Mouse (Mus musculus): Measurements from ENCODE around the gene Tmem95. TPM values are rescaled to one million over a fixed set of nuclear protein-coding genes. Genes with fewer than 3 reads are reported as not detected.

The Tmem95 gene
- polyA plus RNA-seq, 1 experiment, result not detected

DNA sequence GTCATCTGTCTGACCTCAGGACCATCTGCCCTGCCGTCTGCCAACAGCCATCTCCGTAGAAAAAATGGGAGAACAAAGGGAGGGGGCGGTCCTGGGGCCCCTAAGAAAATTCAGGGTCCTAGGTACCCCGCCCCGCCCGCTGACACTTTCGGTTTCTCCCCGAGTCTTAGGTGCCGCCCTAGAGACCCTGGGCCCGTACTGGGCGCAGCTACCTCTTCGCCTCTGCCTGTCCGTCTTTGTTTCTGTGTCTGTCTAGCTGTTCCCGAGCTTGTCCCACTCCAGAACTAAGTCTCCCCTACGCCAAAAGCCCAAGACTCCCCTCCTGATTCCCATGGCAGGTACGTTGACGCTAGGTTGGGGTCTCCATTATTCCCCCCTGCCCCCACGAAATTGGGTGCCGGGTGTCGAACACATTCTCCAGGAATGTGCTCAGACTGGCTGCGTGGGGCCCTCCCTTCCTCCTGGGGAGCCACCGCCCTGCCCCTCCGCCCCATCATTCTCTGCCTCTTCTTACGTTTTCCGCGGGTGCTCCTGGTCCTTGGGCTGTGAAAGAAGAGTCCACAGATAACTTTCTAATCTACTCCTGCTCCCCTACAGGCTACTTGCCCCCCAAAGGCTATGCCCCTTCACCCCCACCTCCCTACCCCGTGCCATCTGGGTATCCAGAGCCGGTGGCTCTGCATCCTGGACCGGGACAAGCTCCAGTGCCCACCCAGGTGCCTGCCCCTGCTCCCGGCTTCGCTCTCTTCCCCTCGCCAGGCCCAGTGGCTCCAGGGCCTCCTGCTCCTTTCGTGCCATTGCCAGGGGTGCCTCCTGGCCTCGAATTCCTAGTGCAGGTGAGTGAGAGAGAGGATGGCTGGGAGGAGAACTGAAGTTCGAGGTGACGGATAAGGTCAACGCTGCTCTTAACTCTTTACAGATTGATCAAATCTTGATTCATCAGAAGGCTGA is 30.8 kb downstream of the Tmem95 start:
- H3K4me1 ChIP-seq (ENCODE audit: control insufficient read depth, insufficient read depth, low read length), result peaks cover 14% of the 10 kb centered on the region
- 0 out of 2 replicates have a peak, but pooled peaks have one; percentile 9 for TF ChIP-seq POLR2A (IDR thresholded peaks at IDR 0.05; ENCODE audit: insufficient read depth, low read depth, low read length)
- no peak for TF ChIP-seq CTCF (IDR thresholded peaks at IDR 0.05; ENCODE audit: insufficient read depth, low read depth, low read length)
- no peak overlapping the region; the same call in 1 of the 2 replicates for H3K27ac ChIP-seq (ENCODE audit: insufficient read depth, low read depth, low read length)
- H3K4me3 ChIP-seq (ENCODE audit: insufficient read depth, low read depth, low read length), result peak overlapping the region; percentile 71
- 17% methylated on average over 37 of the region's 37 CpGs for WGBS

DNA sequence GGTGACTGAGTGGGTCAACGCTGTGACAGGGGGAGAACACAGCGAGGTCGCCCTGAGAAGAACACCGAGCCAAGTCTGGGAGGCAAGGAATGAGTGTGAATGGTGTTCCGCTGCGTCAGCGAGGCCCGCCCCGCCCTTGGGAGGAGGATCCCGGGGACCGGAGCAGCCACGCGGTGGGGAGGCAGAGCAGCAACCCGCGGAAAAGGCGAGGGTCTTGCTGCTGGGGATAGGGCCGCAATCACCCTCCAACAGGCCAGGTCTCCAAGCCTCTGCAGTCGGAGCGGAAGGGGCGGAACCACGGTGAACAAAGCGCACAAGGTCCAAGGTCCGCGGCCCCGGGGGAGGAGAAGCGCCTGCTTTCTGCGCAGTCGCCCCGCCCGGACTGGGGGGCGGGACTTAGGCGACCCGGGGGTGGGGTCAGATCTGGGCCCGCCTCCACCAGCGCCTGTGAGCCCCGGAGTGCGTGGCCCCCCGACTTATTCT is 31.6 kb downstream of the Tmem95 start, which contains the start of gene Plscr3:
Gene Plscr3, plus strand, starts transcription at position 179 of the 483 bp plus-strand sequence.
- H3K27ac ChIP-seq (ENCODE audit: insufficient read depth, low read depth, low read length), result peak within 1 kb of the TSS; percentile 66
- H3K4me3 ChIP-seq (ENCODE audit: insufficient read depth, low read depth, low read length), result peak within 1 kb of the TSS; percentile 71
- H3K4me1 ChIP-seq (ENCODE audit: control insufficient read depth, insufficient read depth, low read length), result peaks cover 14% of the 10 kb centered on the region
- TF ChIP-seq CTCF (IDR thresholded peaks at IDR 0.05; ENCODE audit: insufficient read depth, low read depth, low read length) (no peak), POLR2A (IDR thresholded peaks at IDR 0.05; ENCODE audit: insufficient read depth, low read depth, low read length) (peak; percentile 67)
- 1% methylated on average over 37 of the region's 38 CpGs for WGBS

DNA sequence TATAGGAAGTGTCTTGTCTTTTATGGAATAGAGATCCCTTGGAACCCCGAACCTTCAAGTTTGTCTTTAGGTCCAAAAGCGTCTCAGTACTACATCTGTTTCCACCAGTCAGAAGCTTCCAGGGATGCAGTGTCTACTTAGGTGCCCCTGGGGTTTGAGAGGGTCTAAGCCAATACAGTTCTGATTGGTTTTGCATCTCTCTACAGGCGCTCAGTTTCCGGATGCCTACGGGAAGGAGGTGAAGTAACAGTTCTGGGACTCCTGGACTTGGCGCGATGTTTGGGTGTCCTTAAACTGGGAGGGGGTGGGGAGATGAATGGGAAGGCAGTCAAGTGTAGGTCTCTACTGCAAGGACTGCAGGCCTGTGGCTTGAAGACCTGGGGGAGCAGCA is 39.1 kb downstream of the Tmem95 start:
- WGBS, result 0% methylated on average over 7 of the region's 7 CpGs
- Histone ChIP-seq H3K27ac (ENCODE audit: insufficient read depth, low read depth, low read length) (peak overlapping the region; percentile 84), H3K4me3 (ENCODE audit: insufficient read depth, low read depth, low read length) (peak overlapping the region; percentile 78), H3K4me1 (ENCODE audit: control insufficient read depth, insufficient read depth, low read length) (peaks cover 25% of the 10 kb centered on the region)
- TF ChIP-seq CTCF (IDR thresholded peaks at IDR 0.05; ENCODE audit: insufficient read depth, low read depth, low read length) (no peak), POLR2A (IDR thresholded peaks at IDR 0.05; ENCODE audit: insufficient read depth, low read depth, low read length) (no peak)

DNA sequence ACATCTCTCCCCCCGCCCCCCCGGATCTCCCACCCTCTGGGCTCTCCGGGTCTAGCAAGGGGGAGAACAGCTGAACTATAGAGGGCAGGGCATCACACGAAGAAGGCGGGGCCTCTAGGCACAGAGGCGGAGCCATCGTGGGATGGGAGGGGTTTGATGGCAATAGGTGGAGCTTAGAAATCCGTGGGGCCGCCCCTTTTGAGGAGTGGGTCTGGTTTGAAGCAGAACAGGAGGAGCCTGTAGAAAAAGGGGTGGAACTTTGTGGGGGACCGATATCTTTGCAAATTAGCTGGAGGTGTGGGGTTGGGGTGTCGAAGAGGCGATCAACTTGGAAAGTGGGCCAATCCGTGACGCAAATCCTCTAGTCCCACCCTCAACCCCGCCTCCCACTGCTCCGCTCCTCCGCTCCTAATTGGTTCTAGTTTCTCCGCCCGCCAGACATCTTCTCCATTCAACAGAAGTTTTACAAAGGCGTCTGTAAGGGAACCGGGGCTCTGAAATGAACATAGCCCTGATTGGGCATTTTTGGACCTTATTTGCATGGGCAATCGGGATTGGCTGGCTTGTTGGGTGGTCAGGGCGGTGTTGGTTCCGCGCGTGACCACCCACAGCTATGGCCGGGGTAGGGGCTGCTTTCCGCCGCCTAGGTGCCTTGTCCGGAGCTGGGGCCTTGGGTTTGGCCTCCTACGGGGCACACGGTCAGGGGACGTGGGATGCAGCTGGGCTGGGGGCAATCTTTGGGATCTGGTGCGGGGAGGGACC is 39.7 kb downstream of the Tmem95 start, which contains the start of gene Tmem256:
Gene Tmem256, plus strand, starts transcription at position 563 of the 762 bp plus-strand sequence.
- TF ChIP-seq POLR2A (IDR thresholded peaks at IDR 0.05; ENCODE audit: insufficient read depth, low read depth, low read length) (peak; percentile 87), CTCF (IDR thresholded peaks at IDR 0.05; ENCODE audit: insufficient read depth, low read depth, low read length) (no peak)
- under 1% methylated on average over 34 of the region's 34 CpGs for WGBS
- Histone ChIP-seq H3K4me1 (ENCODE audit: control insufficient read depth, insufficient read depth, low read length) (peaks cover 28% of the 10 kb centered on the region), H3K27ac (ENCODE audit: insufficient read depth, low read depth, low read length) (peak within 1 kb of the TSS; percentile 84), H3K4me3 (ENCODE audit: insufficient read depth, low read depth, low read length) (peak within 1 kb of the TSS; percentile 89)

DNA sequence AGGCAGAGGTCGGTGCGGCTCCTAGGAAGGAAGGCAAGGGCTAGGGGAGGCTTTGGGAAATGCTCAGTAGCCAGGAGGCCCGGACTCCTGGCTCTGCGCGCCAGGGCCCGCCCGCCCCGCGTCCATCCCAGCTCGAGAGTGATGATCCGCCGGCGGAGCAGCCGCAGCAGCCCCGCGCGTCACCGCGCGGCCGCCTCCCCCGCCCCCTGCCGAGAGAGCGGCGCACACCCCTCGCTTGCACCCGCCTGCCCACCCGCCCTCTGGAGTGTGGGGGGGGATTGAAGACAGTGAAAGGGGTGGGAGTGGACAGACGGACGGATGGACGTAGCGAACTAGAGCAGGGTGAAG is 40.2 kb downstream of the Tmem95 start, which contains the start of gene Nlgn2:
Gene Nlgn2, minus strand, starts transcription at position 181 of the 348 bp plus-strand sequence.
- peak within 1 kb of the TSS; percentile 89 for H3K4me3 ChIP-seq (ENCODE audit: insufficient read depth, low read depth, low read length)
- under 1% methylated on average over 31 of the region's 32 CpGs for WGBS
- TF ChIP-seq POLR2A (IDR thresholded peaks at IDR 0.05; ENCODE audit: insufficient read depth, low read depth, low read length), result peak; percentile 74
- TF ChIP-seq CTCF (IDR thresholded peaks at IDR 0.05; ENCODE audit: insufficient read depth, low read depth, low read length), result no peak
- peaks cover 28% of the 10 kb centered on the region for H3K4me1 ChIP-seq (ENCODE audit: control insufficient read depth, insufficient read depth, low read length)
- peak within 1 kb of the TSS; percentile 84 for H3K27ac ChIP-seq (ENCODE audit: insufficient read depth, low read depth, low read length)

DNA sequence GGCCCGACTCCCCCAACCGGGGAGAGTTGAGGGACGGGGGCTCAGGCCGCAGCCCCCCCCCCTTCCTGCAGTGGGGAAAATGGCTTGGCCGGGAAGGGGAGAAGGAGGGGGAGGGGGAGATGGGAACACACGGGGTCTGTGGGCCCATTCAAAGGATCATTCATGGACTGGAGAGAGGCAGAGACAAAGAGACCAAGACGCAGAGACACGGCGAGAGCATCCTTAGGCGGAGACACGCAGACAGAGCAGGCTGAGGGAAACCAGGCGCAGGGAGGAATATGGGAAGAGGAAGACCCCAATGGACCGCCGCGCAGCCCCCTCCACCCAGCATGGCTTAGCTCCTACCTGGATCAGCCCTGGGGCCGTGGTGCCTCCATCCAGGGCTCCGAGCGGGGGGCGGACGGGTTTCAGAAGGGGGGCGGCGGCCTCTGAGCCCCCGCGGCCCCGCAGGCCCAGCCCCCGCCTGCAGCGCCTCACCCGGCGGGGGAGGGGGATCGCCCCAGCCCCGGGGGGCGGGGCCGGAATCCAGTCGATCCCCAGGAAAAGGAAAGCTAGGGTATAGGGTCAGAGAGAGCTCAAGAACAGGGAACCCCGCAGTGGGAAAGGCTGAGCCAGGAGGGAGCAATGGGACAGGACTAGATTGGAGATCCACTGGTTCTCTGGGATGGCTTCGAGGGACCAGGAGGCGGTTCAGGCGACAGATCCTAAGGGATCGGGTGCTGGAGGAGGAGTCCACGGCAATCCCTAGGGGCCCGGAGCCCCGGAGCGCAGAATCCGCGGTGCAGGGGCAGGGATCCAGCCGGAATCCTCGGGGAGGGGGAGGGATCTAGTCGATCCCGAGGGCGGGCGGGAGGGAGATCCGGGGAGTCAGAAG is 40.9 kb downstream of the Tmem95 start:
- H3K27ac ChIP-seq (ENCODE audit: insufficient read depth, low read depth, low read length), result peak overlapping the region; percentile 80
- peaks cover 28% of the 10 kb centered on the region for H3K4me1 ChIP-seq (ENCODE audit: control insufficient read depth, insufficient read depth, low read length)
- TF ChIP-seq CTCF (IDR thresholded peaks at IDR 0.05; ENCODE audit: insufficient read depth, low read depth, low read length), result no peak
- TF ChIP-seq POLR2A (IDR thresholded peaks at IDR 0.05; ENCODE audit: insufficient read depth, low read depth, low read length), result no peak
- under 1% methylated on average over 52 of the region's 52 CpGs for WGBS
- peak overlapping the region; percentile 89 for H3K4me3 ChIP-seq (ENCODE audit: insufficient read depth, low read depth, low read length)

DNA sequence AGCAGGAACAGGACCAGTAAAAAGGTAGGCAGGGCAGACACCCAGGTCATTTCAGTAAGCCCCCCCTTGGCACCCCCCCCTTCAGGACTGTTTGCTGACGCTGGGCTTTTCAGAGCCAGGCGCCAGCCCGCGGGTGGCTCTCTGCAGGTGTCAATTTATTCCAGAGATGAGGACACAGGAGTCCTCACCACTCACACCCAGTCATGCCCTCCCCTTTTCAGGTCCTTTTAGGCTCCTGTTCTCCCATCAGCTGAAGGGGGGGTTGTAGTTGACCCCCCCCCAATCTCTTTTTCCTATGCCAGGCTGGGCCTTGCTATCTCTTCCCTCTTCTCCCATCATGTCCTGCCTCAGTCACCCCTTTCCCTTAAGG is 41.9 kb downstream of the Tmem95 start:
- peaks cover 28% of the 10 kb centered on the region for H3K4me1 ChIP-seq (ENCODE audit: control insufficient read depth, insufficient read depth, low read length)
- H3K4me3 ChIP-seq (ENCODE audit: insufficient read depth, low read depth, low read length), result peak overlapping the region; percentile 89
- 0% methylated on average over 4 of the region's 4 CpGs for WGBS
- no peak for TF ChIP-seq POLR2A (IDR thresholded peaks at IDR 0.05; ENCODE audit: insufficient read depth, low read depth, low read length)
- no peak for TF ChIP-seq CTCF (IDR thresholded peaks at IDR 0.05; ENCODE audit: insufficient read depth, low read depth, low read length)
- H3K27ac ChIP-seq (ENCODE audit: insufficient read depth, low read depth, low read length), result no peak overlapping the region

Data from olfactory bulb, adult 2 months (tissue).